Mouse (Mus musculus): ENCODE measurements around the gene Nlgn1.

DNA sequence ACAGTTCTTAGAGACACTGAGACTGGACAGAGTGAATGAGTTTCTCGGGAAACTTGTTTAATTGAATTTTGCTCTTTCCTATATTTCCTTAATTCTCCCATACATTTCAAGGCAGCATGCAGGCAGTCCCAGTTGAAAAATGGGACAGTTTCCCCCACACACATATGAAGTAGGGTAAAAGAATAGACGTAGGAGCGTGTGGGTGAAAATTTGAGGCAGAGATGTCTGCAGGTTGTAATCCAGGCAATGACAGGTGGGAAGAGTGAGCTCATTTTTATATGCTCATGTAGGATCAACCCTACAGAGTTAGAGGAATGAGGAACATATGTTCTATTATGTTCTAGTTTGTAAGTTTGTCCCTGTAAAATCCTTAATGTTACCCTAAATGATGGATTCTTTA is 757.4 kb downstream of the Nlgn1 start:
- TF ChIP-seq POLR2A (IDR thresholded peaks at IDR 0.05; ENCODE audit: low read depth, low read length) (no peak), CTCF (IDR thresholded peaks at IDR 0.05; ENCODE audit: extremely low read depth, insufficient read length, insufficient replicate concordance, low read depth, low read length) (no peak)

Measured in small intestine, adult 2 months (tissue).